Mouse (Mus musculus): Measurements from ENCODE around the gene Rims3. TPM values are rescaled to one million over a fixed set of nuclear protein-coding genes. Genes with fewer than 3 reads are reported as not detected.

The Rims3 gene
- polyA plus RNA-seq, 1 experiment from 2014 or later, result 0.41 TPM

DNA sequence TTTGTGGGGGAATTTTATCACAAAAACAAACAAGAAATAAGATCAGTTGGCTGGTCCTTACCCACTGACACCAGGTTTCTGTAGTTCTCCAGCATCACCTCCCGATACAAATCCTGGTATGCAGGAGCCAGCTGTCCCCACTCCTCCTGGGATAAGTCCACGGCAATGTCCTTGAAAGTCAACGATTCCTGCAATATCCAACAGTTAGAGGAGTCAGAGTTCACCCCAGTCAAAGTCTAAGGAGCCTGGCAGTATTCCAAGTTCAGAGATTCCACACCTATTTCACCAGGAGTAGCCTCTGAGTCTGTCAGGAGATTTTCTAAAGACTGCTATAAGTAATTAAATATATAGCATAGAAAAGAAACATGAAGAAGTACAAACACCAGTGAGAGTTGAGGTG, 80.4 kb downstream of the Rims3 start:
- no peak for ATAC-seq (ENCODE audit: low FRiP score, low read depth)
- WGBS, result 79% methylated on average over 3 of the region's 3 CpGs
- peaks cover 9% of the 10 kb centered on the region for H3K9me3 ChIP-seq
- H3K27me3 ChIP-seq, result no peaks in the 10 kb centered on the region
- no peak overlapping the region for H3K9ac ChIP-seq
- H3K36me3 ChIP-seq, result peaks cover 25% of the 10 kb centered on the region
- no peaks in the 10 kb centered on the region for H3K4me1 ChIP-seq
- H3K4me2 ChIP-seq (replicated peaks), result no peak overlapping the region
- H3K4me3 ChIP-seq, result no peak overlapping the region
- H3K27ac ChIP-seq, result no peak overlapping the region

Small RNAs within 50 kb of the gene (microRNA-seq; reads per million reads assigned to microRNA genes)
- gene Gm23936, result not detected

Other genes starting within 250 kb of the Rims3 start
- 1.7 and 2.6 TPM in 2 replicates for gene Cited4, start 188.2 kb upstream of the Rims3 start, polyA plus RNA-seq (2015; fragmentation: Nextera tagmentation; extraction: Ambion mirVana)
- 6.0 and 6.2 TPM in 2 replicates for gene Kcnq4, start 106.2 kb upstream of the Rims3 start, polyA plus RNA-seq (2015; fragmentation: Nextera tagmentation; extraction: Ambion mirVana)
- 105 and 109 TPM in 2 replicates for gene Nfyc, start 23.2 kb upstream of the Rims3 start, polyA plus RNA-seq (2015; fragmentation: Nextera tagmentation; extraction: Ambion mirVana)
- gene Exo5, start 70.2 kb downstream of the Rims3 start, polyA plus RNA-seq (2015; fragmentation: Nextera tagmentation; extraction: Ambion mirVana), result 35.8 and 37.1 TPM in 2 replicates
- gene Zfp69, start 96.9 kb downstream of the Rims3 start, polyA plus RNA-seq (2015; fragmentation: Nextera tagmentation; extraction: Ambion mirVana), result 10.3 and 11.5 TPM in 2 replicates
- 13.4 and 13.5 TPM in 2 replicates for gene Smap2, start 162.4 kb downstream of the Rims3 start, polyA plus RNA-seq (2015; fragmentation: Nextera tagmentation; extraction: Ambion mirVana)
- gene Col9a2, start 184.6 kb downstream of the Rims3 start, polyA plus RNA-seq (2015; fragmentation: Nextera tagmentation; extraction: Ambion mirVana), result 100 and 116 TPM in 2 replicates
- 23.7 and 25.8 TPM in 2 replicates for gene Zmpste24, start 243.4 kb downstream of the Rims3 start, polyA plus RNA-seq (2015; fragmentation: Nextera tagmentation; extraction: Ambion mirVana)

Measured in limb, embryonic 13.5 days (tissue).